14 mouse cellular contexts compared by ENCODE assay signal in genomic region chr7:67479168-67479567, GRCm38 (mm10).
DNase-seq lines count a peak whose midpoint lies in the region; ATAC-seq lines count a peak whose summit lies in the region.
"Had no signal": no experiment of that assay in that cellular context is flagged by ENCODE, and none has a peak within 500 bp of the region (broad histone marks: within the 10 kb centered on the region; RNA-seq: fewer than 3 reads in every experiment).

No protein-coding gene starts in this region.

- no peaks in the 10 kb centered on the region for H3K36me3 ChIP-seq in forebrain, embryonic 10.5 days (replicated peaks)
- H3K36me3 ChIP-seq in forebrain, embryonic 11.5 days (ENCODE audit: control insufficient read depth, insufficient read depth, low read length) = no peaks in the 10 kb centered on the region
- no peaks in the 10 kb centered on the region for H3K36me3 ChIP-seq in liver, embryonic 15.5 days (replicated peaks)
- no peaks in the 10 kb centered on the region for H3K36me3 ChIP-seq in forebrain, embryonic 16.5 days (ENCODE audit: control insufficient read depth, insufficient read depth)
- H3K36me3 ChIP-seq: G1E; kidney, embryonic 15.5 days had no signal

- no peaks in the 10 kb centered on the region for H3K9me3 ChIP-seq in forebrain, embryonic 10.5 days
- H3K9me3 ChIP-seq in forebrain, embryonic 11.5 days (ENCODE audit: control insufficient read depth, low read length) = no peaks in the 10 kb centered on the region
- H3K9me3 ChIP-seq in liver, embryonic 15.5 days (replicated peaks) = no peaks in the 10 kb centered on the region
- no peaks in the 10 kb centered on the region for H3K9me3 ChIP-seq in forebrain, embryonic 16.5 days (ENCODE audit: control insufficient read depth, low read length)
- H3K9me3 ChIP-seq: G1E; kidney, embryonic 15.5 days; megakaryocyte, embryonic 14.5 days had no signal

- no peak for ATAC-seq in forebrain, embryonic 11.5 days (replicated peaks; ENCODE audit: low FRiP score)
- ATAC-seq in liver, embryonic 15.5 days (ENCODE audit: insufficient read depth) = 0 out of 2 replicates have a peak, but pooled peaks have one; percentile 26
- no peak for ATAC-seq in forebrain, embryonic 16.5 days
- peak; percentile 82 for ATAC-seq in megakaryocyte progenitor cell, adult 5-6 weeks (replicated peaks; ENCODE audit: poor library complexity)
- no peak for ATAC-seq in erythroblast, adult 5-6 weeks (replicated peaks; ENCODE audit: low FRiP score, poor library complexity, severe bottlenecking)

- peaks cover 35% of the 10 kb centered on the region for H3K4me1 ChIP-seq in forebrain, embryonic 10.5 days
- peaks cover 7% of the 10 kb centered on the region; the same call in 1 of the 2 replicates for H3K4me1 ChIP-seq in forebrain, embryonic 11.5 days (replicated peaks; ENCODE audit: control insufficient read depth, insufficient read depth, low read length)
- H3K4me1 ChIP-seq in liver, embryonic 15.5 days (replicated peaks) = peaks cover 14% of the 10 kb centered on the region
- peaks cover 11% of the 10 kb centered on the region for H3K4me1 ChIP-seq in forebrain, embryonic 16.5 days (replicated peaks; ENCODE audit: control insufficient read depth, insufficient read depth, low read length)

- peaks cover 16% of the 10 kb centered on the region for H3K27me3 ChIP-seq in forebrain, embryonic 10.5 days (ENCODE audit: poor library complexity, severe bottlenecking)
- no peaks in the 10 kb centered on the region for H3K27me3 ChIP-seq in forebrain, embryonic 11.5 days (ENCODE audit: control insufficient read depth, insufficient read depth, low read length)
- no peaks in the 10 kb centered on the region for H3K27me3 ChIP-seq in liver, embryonic 15.5 days
- no peaks in the 10 kb centered on the region for H3K27me3 ChIP-seq in forebrain, embryonic 16.5 days (replicated peaks; ENCODE audit: control insufficient read depth, insufficient read depth, low read length)
- H3K27me3 ChIP-seq: kidney, embryonic 15.5 days had no signal

- no peak overlapping the region for H3K4me2 ChIP-seq in forebrain, embryonic 11.5 days (ENCODE audit: low read depth, low read length, severe bottlenecking)
- H3K4me2 ChIP-seq in liver, embryonic 15.5 days = no peak overlapping the region
- no peak overlapping the region for H3K4me2 ChIP-seq in forebrain, embryonic 16.5 days (ENCODE audit: low read length)
- H3K4me2 ChIP-seq: kidney, embryonic 15.5 days had no signal

- H3K9ac ChIP-seq in forebrain, embryonic 11.5 days (ENCODE audit: low read length) = no peak overlapping the region
- H3K9ac ChIP-seq in liver, embryonic 15.5 days = no peak overlapping the region
- H3K9ac ChIP-seq in forebrain, embryonic 16.5 days (replicated peaks; ENCODE audit: low read depth, low read length) = no peak overlapping the region; the same call in 1 of the 2 replicates
- H3K9ac ChIP-seq: kidney, embryonic 15.5 days had no signal

- WGBS in forebrain, embryonic 10.5 days = 67% methylated on average over 5 of the region's 5 CpGs
- 73% methylated on average over 5 of the region's 5 CpGs for WGBS in forebrain, embryonic 11.5 days
- 39% methylated on average over 5 of the region's 5 CpGs for WGBS in liver, embryonic 15.5 days (ENCODE audit: insufficient replicate concordance)
- WGBS in forebrain, embryonic 16.5 days = 71% methylated on average over 5 of the region's 5 CpGs

- 0 out of 2 replicates have a peak overlapping the region, but pooled peaks have one; percentile 15 for H3K27ac ChIP-seq in forebrain, embryonic 10.5 days
- no peak overlapping the region for H3K27ac ChIP-seq in forebrain, embryonic 11.5 days (ENCODE audit: low read depth, low read length)
- no peak overlapping the region for H3K27ac ChIP-seq in liver, embryonic 15.5 days (replicated peaks)
- peak overlapping the region; percentile 70; the same call in 1 of the 2 replicates for H3K27ac ChIP-seq in forebrain, embryonic 16.5 days (ENCODE audit: low read length)
- H3K27ac ChIP-seq: kidney, embryonic 15.5 days had no signal

- DNase-seq in forebrain, embryonic 10.5 days (ENCODE audit: extremely low spot score, low spot score) = no peak
- DNase-seq in forebrain, embryonic 11.5 days (ENCODE audit: low spot score) = no peak
- DNase-seq in liver = no peak
- DNase-seq in cerebellum, adult 9-11 months = no peak
- DNase-seq: gastrocnemius, postnatal 10 days; heart, postnatal 36 days; thymus, postnatal 25 days had no signal

- H3K4me3 ChIP-seq in forebrain, embryonic 10.5 days = no peak overlapping the region
- H3K4me3 ChIP-seq in forebrain, embryonic 11.5 days (ENCODE audit: low read depth, low read length) = no peak overlapping the region
- H3K4me3 ChIP-seq in liver, embryonic 15.5 days (replicated peaks) = no peak overlapping the region
- H3K4me3 ChIP-seq in forebrain, embryonic 16.5 days (replicated peaks; ENCODE audit: low read length) = no peak overlapping the region
- H3K4me3 ChIP-seq: kidney, embryonic 15.5 days; megakaryocyte, embryonic 14.5 days had no signal

Comparison
In these comparisons a context has a peak if more than half of its experiments do, and no peak if none do; other contexts are left out.
1. H3K27ac ChIP-seq: peak in forebrain, embryonic 10.5 days (single experiment) and forebrain, embryonic 16.5 days (single experiment); none in forebrain, embryonic 11.5 days (single experiment) and liver, embryonic 15.5 days (single experiment).
2. ATAC-seq: peak in liver, embryonic 15.5 days (single experiment) and megakaryocyte progenitor cell, adult 5-6 weeks (single experiment); none in forebrain, embryonic 11.5 days (single experiment), forebrain, embryonic 16.5 days (single experiment) and erythroblast, adult 5-6 weeks (single experiment).